Mouse (Mus musculus) gastrocnemius, postnatal 14 days (tissue): ENCODE measurements at regions not wholly inside any gene's neighbourhood (a gene's known extent, or its start where the extent isn't known, plus 50 kb on each side); places are given as distances from the start of the nearest gene placed in this dataset.
A peak's percentile ranks its signal among the peaks of the same experiment; 100 is the strongest.

Experiments
- DNase-seq: peaks from one replicate; pipeline ENCODE4 v3.0.0; 2021; ENCODE audit warnings: mixed read lengths
- intact Hi-C: fragments of 180-260 bp; cut with DNase I; formaldehyde crosslinking; loops from one replicate; pipeline ENCODE4 v1.15.1; 2025; ENCODE audit warnings: low total_unique reads

- no peak for DNase-seq
Observed at GRCm38 (mm10) chr4:81996445-81996844, 553.8 kb upstream of the Mpdz start.

GRCm38 (mm10) chr4:81995243-81995642 is 552.6 kb upstream of the Mpdz start:
- no peak for DNase-seq

More at GRCm38 (mm10) chr4:81996445-81996844, 553.8 kb upstream of the Mpdz start:
- intact Hi-C loops = no loop called here

GRCm38 (mm10) chr4:81988796-81989195 is 546.2 kb upstream of the Mpdz start:
- intact Hi-C loops = no loop called here
- DNase-seq = no peak

More at GRCm38 (mm10) chr4:81995243-81995642, 552.6 kb upstream of the Mpdz start:
- intact Hi-C loops = no loop called here

- DNase-seq = no peak
- intact Hi-C loops = no loop called here
Observed at GRCm38 (mm10) chr4:81986616-81987015, 544.0 kb upstream of the Mpdz start.

- DNase-seq = no peak
- intact Hi-C loops = no loop called here
Observed at GRCm38 (mm10) chr4:81981811-81982210, 539.2 kb upstream of the Mpdz start.

GRCm38 (mm10) chr4:81970472-81970871 is 527.9 kb upstream of the Mpdz start:
- DNase-seq = peak; percentile 67
- intact Hi-C loops = no loop called here

GRCm38 (mm10) chr4:81969621-81970115 is 527.1 kb upstream of the Mpdz start:
- intact Hi-C loops = no loop called here
- no peak for DNase-seq

GRCm38 (mm10) chr4:81966054-81966623 is 523.5 kb upstream of the Mpdz start:
- intact Hi-C loops = no loop called here
- DNase-seq = no peak

GRCm38 (mm10) chr4:81963112-81963511 is 520.5 kb upstream of the Mpdz start:
- intact Hi-C loops = no loop called here
- DNase-seq = no peak

- intact Hi-C loops = no loop called here
- no peak for DNase-seq
Observed at GRCm38 (mm10) chr4:81962586-81962985, 520.0 kb upstream of the Mpdz start.

- intact Hi-C loops = no loop called here
- DNase-seq = no peak
Observed at GRCm38 (mm10) chr4:81960552-81961534, 518.2 kb upstream of the Mpdz start.

- intact Hi-C loops = no loop called here
- DNase-seq = no peak
Observed at GRCm38 (mm10) chr4:81956926-81957694, 514.5 kb upstream of the Mpdz start.

- intact Hi-C loops = no loop called here
Observed at GRCm38 (mm10) chr4:81953023-81953422, 510.4 kb upstream of the Mpdz start.

GRCm38 (mm10) chr4:81937384-81937783 is 494.8 kb upstream of the Mpdz start:
- DNase-seq = peak; percentile 69
- intact Hi-C loops = no loop called here

More at GRCm38 (mm10) chr4:81953023-81953422, 510.4 kb upstream of the Mpdz start:
- no peak for DNase-seq

- no peak for DNase-seq
- intact Hi-C loops = no loop called here
Observed at GRCm38 (mm10) chr4:81930956-81931355, 488.3 kb upstream of the Mpdz start.

GRCm38 (mm10) chr4:81928581-81929244 is 486.1 kb upstream of the Mpdz start:
- intact Hi-C loops = no loop called here
- DNase-seq = no peak

- no peak for DNase-seq
- intact Hi-C loops = no loop called here
Observed at GRCm38 (mm10) chr4:81927176-81927714, 484.6 kb upstream of the Mpdz start.

GRCm38 (mm10) chr4:81926662-81927141 is 484.1 kb upstream of the Mpdz start:
- DNase-seq = no peak
- intact Hi-C loops = no loop called here

GRCm38 (mm10) chr4:81925611-81926010 is 483.0 kb upstream of the Mpdz start:
- DNase-seq = no peak

More at GRCm38 (mm10) chr4:81925611-81926010, 483.0 kb upstream of the Mpdz start:
- intact Hi-C loops = no loop called here
